Mouse (Mus musculus) Patski (cell line): ENCODE measurements around the gene Cntnap2. TPM values are rescaled to one million over a fixed set of nuclear protein-coding genes. Genes with fewer than 3 reads are reported as not detected.
"Not testable (repeated sequence)": the region's sequence is repeated elsewhere in the genome, so short reads cannot be mapped to it uniquely, and the experiment has no call there.

ENCODE experiments used
- ATAC-seq: fragments of 100-300 bp; one replicate; pipeline ENCODE4 v1.8.0; 2021
- CTCF ChIA-PET: fragments of 350-600 bp; sonication (Branson Sonifier 250); formaldehyde crosslinking; loops from one replicate; lab custom pipeline; 2022; ENCODE audit warnings: inconsistent platforms; lab: Charles Lee
- POLR2A ChIA-PET: fragments of 350-600 bp; sonication (Branson Sonifier 250); formaldehyde crosslinking; loops from one replicate; lab custom pipeline; 2022; ENCODE audit warnings: antibody characterized with exemption, inconsistent platforms; lab: Charles Lee
- DNase-seq: peaks from one replicate; pipeline ENCODE4 v3.0.0-alpha.2; 2011; ENCODE audit warnings: low read depth, low spot score
- H3K27me3 ChIP-seq: fragments of 371-371 bp; one replicate; pipeline ENCODE4 v1.5.1; 2021
- CTCF ChIP-seq: fragments of 100-300 bp; IDR thresholded peaks from one replicate; pipeline ENCODE4 v1.5.1; 2021
- in situ Hi-C: fragments of 300-500 bp; cut with MboI; formaldehyde crosslinking; loops from 3 replicates; pipeline ENCODE4 v1.11.1; 2018; ENCODE audit warnings: low pct_unique_long_range_greater_than_20kb, mixed read lengths
- polyA plus RNA-seq: library from polyadenylated mRNA; unstranded; gene quantifications from one replicate; pipeline ENCODE4 v1.2.3, GENCODE M21; 2021

The Cntnap2 gene
- polyA plus RNA-seq, 1 experiment from 2014 or later: 0.01 TPM

DNA sequence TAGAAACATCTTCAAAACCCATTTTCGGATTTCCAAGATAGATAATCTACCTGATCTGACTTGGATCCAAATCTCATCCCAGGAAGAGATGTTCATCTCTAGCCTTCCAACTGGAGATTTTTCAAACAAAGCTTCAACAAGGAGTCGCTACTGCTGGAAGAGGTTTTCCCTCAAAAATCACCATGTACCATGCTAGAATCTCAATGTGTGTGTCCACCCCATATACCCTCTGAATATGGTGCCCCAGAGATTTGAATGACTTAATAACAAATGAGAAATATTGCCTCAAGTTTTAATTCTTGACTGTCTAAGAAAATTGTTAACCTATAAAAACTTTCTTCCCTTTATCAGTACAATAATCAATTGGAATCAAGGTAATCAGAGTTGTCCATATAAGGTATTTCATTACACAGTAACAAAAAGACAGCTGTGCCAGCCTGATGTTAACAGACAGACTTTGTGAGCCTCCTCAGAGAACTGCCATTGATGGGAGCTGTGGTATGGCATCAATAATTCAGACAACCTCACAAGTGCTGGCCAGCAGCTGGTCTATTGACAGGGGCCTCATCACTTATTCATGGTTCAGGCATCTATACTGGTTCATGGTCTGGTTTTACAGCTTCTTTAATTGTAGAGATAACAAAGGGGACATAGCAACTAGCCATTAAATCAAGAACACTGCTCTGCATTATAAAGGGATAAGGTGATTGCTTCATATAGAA lies 1391.9 kb downstream of the Cntnap2 start:
- in situ Hi-C loops: no loop called here
- POLR2A ChIA-PET: no interaction called here
- DNase-seq (no peak), ATAC-seq (no peak)
- CTCF ChIA-PET: no interaction called here
- TF ChIP-seq CTCF: no peak
- H3K27me3 ChIP-seq: no peaks in the 10 kb centered on the region

- ATAC-seq (no peak), DNase-seq (no peak)
- TF ChIP-seq CTCF: no peak
- ChIA-PET CTCF (no interaction called here), POLR2A (no interaction called here)
- no peaks in the 10 kb centered on the region for H3K27me3 ChIP-seq
- in situ Hi-C loops: no loop called here
Observed at GRCm38 (mm10) chr6:46472683-46473082, 1413.5 kb downstream of the Cntnap2 start.

GRCm38 (mm10) chr6:46484392-46484791 lies 1425.2 kb downstream of the Cntnap2 start:
- in situ Hi-C loops: no loop called here
- no peak for TF ChIP-seq CTCF
- POLR2A ChIA-PET: interaction anchor here (0.6 kb wide), 1 partner anchor 361 kb away, joined by 8 read pairs; no protein-coding TSS in a partner anchor

GRCm38 (mm10) chr6:46502786-46503185 lies 1443.6 kb downstream of the Cntnap2 start:
- ATAC-seq: no peak
- POLR2A ChIA-PET: no interaction called here
- H3K27me3 ChIP-seq: no peaks in the 10 kb centered on the region
- CTCF ChIA-PET: no interaction called here
- in situ Hi-C loops: no loop called here
- TF ChIP-seq CTCF: no peak
- no peak for DNase-seq

More at GRCm38 (mm10) chr6:46484392-46484791, 1425.2 kb downstream of the Cntnap2 start:
- no peaks in the 10 kb centered on the region for H3K27me3 ChIP-seq
- CTCF ChIA-PET: no interaction called here
- no peak for ATAC-seq
- DNase-seq: no peak

DNA sequence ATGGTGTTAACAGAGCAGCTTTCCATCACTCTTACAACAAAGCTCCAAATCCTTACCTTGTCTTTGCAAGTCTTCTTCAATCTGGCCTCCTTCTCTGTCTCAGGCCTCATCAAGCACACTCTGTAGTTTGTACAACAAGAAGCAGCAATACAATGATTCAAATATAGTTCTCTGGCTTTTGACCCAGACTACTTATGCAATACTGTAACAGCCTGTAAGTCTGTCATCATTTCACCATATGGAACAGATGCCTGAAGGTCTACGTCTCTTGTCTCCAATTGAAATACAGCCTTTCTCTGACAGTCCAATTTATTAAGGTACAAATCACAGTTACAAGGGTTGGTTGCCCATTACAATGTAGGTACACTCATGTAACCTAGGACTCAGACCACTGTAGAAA lies 1453.7 kb downstream of the Cntnap2 start:
- no peak for TF ChIP-seq CTCF
- no peaks in the 10 kb centered on the region for H3K27me3 ChIP-seq
- ChIA-PET POLR2A (no interaction called here), CTCF (no interaction called here)
- in situ Hi-C loops: no loop called here
- ATAC-seq (no peak), DNase-seq (no peak)

GRCm38 (mm10) chr6:46537586-46537985 lies 1478.4 kb downstream of the Cntnap2 start:
- DNase-seq, H3K27me3 ChIP-seq, in situ Hi-C loops, ATAC-seq, CTCF ChIA-PET: not testable (repeated sequence)
- POLR2A ChIA-PET: interaction anchor here (0.7 kb wide), 1 partner anchor 49 kb away, joined by 4 read pairs; no protein-coding TSS in a partner anchor

DNA sequence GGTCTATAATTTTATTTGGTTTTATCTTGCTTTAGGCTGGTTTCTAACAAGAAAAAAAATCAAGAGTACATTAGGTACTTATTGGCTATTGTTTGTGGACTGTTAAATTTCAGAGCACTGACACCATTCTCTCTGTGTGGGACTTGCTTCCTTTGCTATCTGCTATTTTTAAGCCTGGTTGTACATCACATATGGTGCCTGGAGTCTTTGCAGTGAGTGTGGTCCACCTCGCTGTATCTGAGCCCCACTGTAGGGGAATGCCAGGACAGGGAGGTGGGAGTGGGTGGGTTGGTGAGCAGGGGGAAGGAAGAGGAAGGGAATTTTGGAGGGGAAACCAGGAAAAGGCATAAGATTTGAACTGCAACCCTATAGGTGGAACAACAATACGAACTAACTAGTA lies 1504.3 kb downstream of the Cntnap2 start:
- ChIA-PET CTCF (no interaction called here), POLR2A (no interaction called here)
- in situ Hi-C loops: no loop called here
- no peak for TF ChIP-seq CTCF
- DNase-seq: no peak
- H3K27me3 ChIP-seq: no peaks in the 10 kb centered on the region
- ATAC-seq: no peak

DNA sequence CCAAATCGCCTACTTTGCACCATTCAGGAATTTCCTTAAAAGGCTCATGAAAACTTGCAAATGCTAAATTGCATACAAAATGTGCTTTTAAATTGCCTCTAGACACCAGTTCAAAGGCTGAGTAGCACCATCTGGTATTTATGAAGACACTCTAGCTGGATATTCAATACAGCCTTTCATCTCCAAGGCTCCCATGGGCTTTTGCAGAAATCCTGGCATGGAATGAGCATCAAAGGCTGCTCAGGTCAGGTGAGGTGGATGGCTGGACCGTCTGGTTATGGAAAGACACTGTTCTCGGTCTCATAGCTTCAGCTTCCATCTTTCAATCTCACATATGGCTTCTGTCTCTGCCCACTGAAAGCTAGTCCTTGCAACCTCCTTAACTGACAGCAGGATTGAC lies 1515.9 kb downstream of the Cntnap2 start:
- CTCF ChIA-PET: no interaction called here
- ATAC-seq (no peak), DNase-seq (no peak)
- POLR2A ChIA-PET: no interaction called here
- in situ Hi-C loops: no loop called here
- H3K27me3 ChIP-seq: no peaks in the 10 kb centered on the region
- no peak for TF ChIP-seq CTCF

- in situ Hi-C loops: no loop called here
- POLR2A ChIA-PET: no interaction called here
- DNase-seq: no peak
Observed at GRCm38 (mm10) chr6:46612365-46612764, 1553.2 kb downstream of the Cntnap2 start.

DNA sequence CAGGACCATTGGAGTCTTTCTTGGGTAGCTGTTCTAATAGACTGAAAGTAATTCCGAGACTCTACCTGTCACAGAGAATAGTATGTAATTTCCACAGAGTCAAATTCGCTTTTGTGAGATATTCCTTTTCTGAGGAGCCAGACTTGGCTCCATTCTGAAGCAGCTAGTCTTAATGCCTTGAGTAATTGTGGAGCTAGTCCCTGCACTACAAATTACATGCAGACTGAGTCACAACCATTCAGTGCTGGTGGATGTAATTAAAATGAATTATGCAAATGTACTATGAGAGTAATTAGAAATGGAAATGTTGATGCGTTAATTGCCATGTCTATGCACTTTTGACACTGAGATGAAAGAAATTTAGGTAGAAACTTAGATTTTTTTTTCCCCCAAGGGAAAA lies 1553.7 kb downstream of the Cntnap2 start:
- CTCF ChIA-PET: no interaction called here
- TF ChIP-seq CTCF: no peak
- in situ Hi-C loops: no loop called here
- ATAC-seq (no peak), DNase-seq (no peak)
- H3K27me3 ChIP-seq: peaks cover 4% of the 10 kb centered on the region
- POLR2A ChIA-PET: no interaction called here

More at GRCm38 (mm10) chr6:46612365-46612764, 1553.2 kb downstream of the Cntnap2 start:
- peaks cover 4% of the 10 kb centered on the region for H3K27me3 ChIP-seq
- no peak for TF ChIP-seq CTCF
- no peak for ATAC-seq
- CTCF ChIA-PET: no interaction called here

GRCm38 (mm10) chr6:46669018-46669417 lies 1609.9 kb downstream of the Cntnap2 start:
- TF ChIP-seq CTCF: no peak
- ATAC-seq: no peak
- DNase-seq: no peak
- ChIA-PET CTCF (no interaction called here), POLR2A (no interaction called here)
- in situ Hi-C loops: no loop called here
- peaks cover 4% of the 10 kb centered on the region for H3K27me3 ChIP-seq

- ATAC-seq: no peak
- ChIA-PET CTCF (no interaction called here), POLR2A (no interaction called here)
- no peak for DNase-seq
- in situ Hi-C loops: no loop called here
- H3K27me3 ChIP-seq: peaks cover 4% of the 10 kb centered on the region
- no peak for TF ChIP-seq CTCF
Observed at GRCm38 (mm10) chr6:46675081-46675480, 1615.9 kb downstream of the Cntnap2 start.
